Mouse (Mus musculus): ENCODE results near the gene B3galnt1. TPM values are rescaled to one million over a fixed set of nuclear protein-coding genes. Genes with fewer than 3 reads are reported as not detected.

The B3galnt1 gene
- total and polyA plus RNA-seq, 3 experiments, result 1.6 to 2.3 (median 2.0) TPM

DNA sequence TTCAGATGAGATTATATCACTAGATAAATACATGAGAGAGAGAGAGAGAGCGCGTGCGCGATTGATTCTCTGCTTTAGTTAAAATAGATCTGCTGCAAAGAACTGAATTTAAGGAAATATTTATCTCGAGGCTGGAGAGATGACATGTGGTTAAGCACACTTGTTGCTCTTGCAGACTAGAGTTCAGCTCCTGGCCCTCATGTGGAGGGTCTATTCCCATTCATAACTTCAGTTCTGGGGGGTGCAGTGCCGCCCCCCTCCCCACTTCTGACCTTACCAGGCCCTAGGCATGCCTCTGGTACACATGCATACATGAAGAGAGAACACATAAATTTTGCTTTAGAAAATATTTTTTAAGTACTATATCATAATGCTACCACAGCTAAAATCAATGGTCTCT lies 1.5 kb downstream of the B3galnt1 start:
- 92% methylated on average over 6 of the region's 6 CpGs for WGBS
- Histone ChIP-seq H3K79me2 (replicated peaks; ENCODE audit: control insufficient read depth, insufficient read depth, low read length) (no peaks in the 10 kb centered on the region), H3K27me3 (ENCODE audit: control insufficient read depth, insufficient read depth, low read length) (peaks cover 2% of the 10 kb centered on the region; the same call in 1 of the 2 replicates), H3K9ac (ENCODE audit: low read depth, low read length) (no peak overlapping the region), H3K4me1 (ENCODE audit: control insufficient read depth, insufficient read depth, low read length) (no peaks in the 10 kb centered on the region), H3K36me3 (ENCODE audit: control insufficient read depth, insufficient read depth, low read length) (no peaks in the 10 kb centered on the region), H3K4me3 (no peak overlapping the region), H3K27ac (no peak overlapping the region)
- intact Hi-C loops (cut with DNase I), result loop anchor here (2.0 kb wide), 1 partner anchor 38 kb away; no protein-coding TSS in a partner anchor
- DNase-seq, result no peak
- no peak for TF ChIP-seq CTCF (IDR thresholded peaks at IDR 0.05)
- no peak for TF ChIP-seq EP300 (IDR thresholded peaks at IDR 0.05; ENCODE audit: insufficient read depth, low read depth, low read length)
- no peak for TF ChIP-seq POLR2A (IDR thresholded peaks at IDR 0.05; ENCODE audit: insufficient read depth, low read depth, low read length)

DNA sequence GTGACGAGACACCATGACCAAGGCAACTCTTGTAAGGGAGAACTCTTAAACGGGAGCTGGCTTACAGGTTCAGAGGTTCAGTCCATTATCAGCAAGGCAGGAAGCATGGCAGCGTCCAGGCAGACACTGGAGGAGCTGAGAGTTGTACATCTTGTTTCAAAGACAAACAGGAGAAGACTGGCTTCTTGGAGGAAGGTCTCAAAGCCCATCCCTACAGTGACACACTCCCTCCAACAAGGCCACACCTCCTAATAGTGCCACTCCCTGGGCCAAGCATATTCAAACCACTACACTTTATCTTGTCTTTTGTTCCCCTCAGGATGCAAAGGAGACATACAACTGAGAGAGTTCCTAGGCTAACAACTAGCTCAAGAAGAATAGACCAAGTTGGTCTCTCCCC lies 2.6 kb downstream of the B3galnt1 start:
- H3K9ac ChIP-seq (ENCODE audit: low read depth, low read length), result no peak overlapping the region
- DNase-seq, result no peak
- TF ChIP-seq POLR2A (IDR thresholded peaks at IDR 0.05; ENCODE audit: insufficient read depth, low read depth, low read length), result no peak
- TF ChIP-seq EP300 (IDR thresholded peaks at IDR 0.05; ENCODE audit: insufficient read depth, low read depth, low read length), result no peak
- no peak for TF ChIP-seq CTCF (IDR thresholded peaks at IDR 0.05)
- no peak overlapping the region for H3K4me3 ChIP-seq
- H3K27me3 ChIP-seq (ENCODE audit: control insufficient read depth, insufficient read depth, low read length), result peaks cover 2% of the 10 kb centered on the region; the same call in 1 of the 2 replicates
- no peaks in the 10 kb centered on the region for H3K79me2 ChIP-seq (replicated peaks; ENCODE audit: control insufficient read depth, insufficient read depth, low read length)
- H3K4me1 ChIP-seq (ENCODE audit: control insufficient read depth, insufficient read depth, low read length), result no peaks in the 10 kb centered on the region
- WGBS, result 67% methylated on average over 3 of the region's 3 CpGs
- H3K27ac ChIP-seq, result no peak overlapping the region
- intact Hi-C loops (cut with DNase I), result loop anchor here (2.0 kb wide), 1 partner anchor 37 kb away; no protein-coding TSS in a partner anchor
- H3K36me3 ChIP-seq (ENCODE audit: control insufficient read depth, insufficient read depth, low read length), result no peaks in the 10 kb centered on the region

DNA sequence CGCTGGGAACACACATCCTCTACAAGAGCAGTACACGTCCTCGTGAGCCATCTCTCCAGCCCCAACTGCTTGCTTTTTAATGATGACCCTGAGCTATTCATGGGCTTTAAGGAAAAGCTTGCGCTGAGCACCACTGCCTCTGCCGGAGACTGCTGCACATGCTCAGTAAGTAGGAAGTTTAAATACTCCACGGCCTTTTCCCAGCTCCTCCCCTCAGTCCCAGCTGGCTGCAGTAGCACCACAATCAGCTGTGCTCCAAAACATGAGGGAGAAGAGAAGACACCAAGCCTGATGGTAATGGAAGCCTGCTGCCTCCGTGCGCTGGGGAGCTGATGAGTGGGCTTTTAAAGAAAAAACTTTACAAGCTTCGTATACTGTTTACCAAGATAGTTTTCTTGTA lies 4.7 kb downstream of the B3galnt1 start:
- 63% methylated on average over 9 of the region's 9 CpGs for WGBS

DNA sequence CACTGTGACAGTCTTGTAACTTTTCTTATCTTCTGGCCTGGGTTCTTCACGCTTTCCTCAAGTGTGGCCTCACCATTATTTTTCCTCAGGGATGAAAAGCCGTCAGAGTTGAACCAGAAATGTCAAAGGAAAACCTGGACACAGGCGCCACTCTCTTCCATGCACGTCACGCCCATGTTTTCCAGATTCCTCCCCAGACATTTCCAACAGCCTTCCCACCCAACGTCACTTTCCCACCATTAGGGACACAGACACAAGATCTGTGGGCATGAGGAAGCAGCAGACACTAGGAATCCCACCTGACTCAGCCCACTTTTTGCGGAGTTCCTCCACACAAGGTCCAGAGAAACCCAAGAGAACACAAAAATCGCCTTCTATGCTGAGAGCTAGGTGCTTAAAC lies 5.3 kb downstream of the B3galnt1 start:
- H3K9ac ChIP-seq (ENCODE audit: low read depth, low read length), result no peak overlapping the region
- intact Hi-C loops (cut with DNase I), result no loop called here
- 89% methylated on average over 8 of the region's 8 CpGs for WGBS

More for the DNA sequence above, 4.7 kb downstream of the B3galnt1 start:
- Histone ChIP-seq H3K4me3 (no peak overlapping the region), H3K4me1 (ENCODE audit: control insufficient read depth, insufficient read depth, low read length) (no peaks in the 10 kb centered on the region), H3K9ac (ENCODE audit: low read depth, low read length) (no peak overlapping the region), H3K27me3 (ENCODE audit: control insufficient read depth, insufficient read depth, low read length) (peaks cover 2% of the 10 kb centered on the region; the same call in 1 of the 2 replicates), H3K27ac (no peak overlapping the region), H3K79me2 (replicated peaks; ENCODE audit: control insufficient read depth, insufficient read depth, low read length) (no peaks in the 10 kb centered on the region), H3K36me3 (ENCODE audit: control insufficient read depth, insufficient read depth, low read length) (no peaks in the 10 kb centered on the region)
- intact Hi-C loops (cut with DNase I), result no loop called here
- no peak for DNase-seq
- no peak for TF ChIP-seq EP300 (IDR thresholded peaks at IDR 0.05; ENCODE audit: insufficient read depth, low read depth, low read length)
- no peak for TF ChIP-seq POLR2A (IDR thresholded peaks at IDR 0.05; ENCODE audit: insufficient read depth, low read depth, low read length)
- no peak for TF ChIP-seq CTCF (IDR thresholded peaks at IDR 0.05)

DNA sequence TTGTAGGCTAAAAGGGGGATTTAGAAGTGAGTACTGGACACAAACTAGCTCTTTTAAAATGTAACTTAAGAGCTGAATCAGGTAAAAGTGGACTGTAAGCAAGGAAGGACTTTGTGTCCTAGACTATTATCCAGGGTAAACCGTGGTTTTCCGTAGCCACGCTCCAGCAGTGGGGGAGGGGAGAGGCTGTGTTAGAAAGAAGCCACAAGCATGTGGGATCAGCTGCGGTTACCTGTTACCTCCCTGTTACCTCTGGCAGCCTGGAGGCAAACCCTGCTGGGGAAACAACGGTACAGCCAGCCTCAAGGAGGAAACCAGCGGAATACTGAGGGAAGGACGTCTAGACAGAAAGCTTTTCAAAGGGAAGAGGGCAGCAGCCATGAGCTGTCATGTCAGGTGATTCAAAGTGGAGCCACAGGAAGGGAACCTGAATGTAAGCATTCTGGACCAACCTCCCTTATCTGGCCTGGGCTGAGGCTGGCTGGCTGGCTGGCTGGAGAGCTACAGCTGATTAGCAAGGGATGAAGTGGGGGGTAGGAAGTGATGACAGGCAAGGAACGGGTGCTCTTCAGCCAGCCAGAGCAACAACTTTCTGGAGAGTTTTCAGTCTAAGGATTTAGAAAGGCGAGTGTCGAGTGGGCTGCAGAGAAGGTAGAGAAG lies 10.5 kb downstream of the B3galnt1 start:
- WGBS, result 32% methylated on average over 10 of the region's 10 CpGs
- Histone ChIP-seq H3K79me2 (replicated peaks; ENCODE audit: control insufficient read depth, insufficient read depth, low read length) (no peaks in the 10 kb centered on the region), H3K4me3 (no peak overlapping the region), H3K9ac (ENCODE audit: low read depth, low read length) (no peak overlapping the region), H3K4me1 (ENCODE audit: control insufficient read depth, insufficient read depth, low read length) (no peaks in the 10 kb centered on the region), H3K27ac (no peak overlapping the region), H3K36me3 (ENCODE audit: control insufficient read depth, insufficient read depth, low read length) (no peaks in the 10 kb centered on the region), H3K27me3 (ENCODE audit: control insufficient read depth, insufficient read depth, low read length) (no peaks in the 10 kb centered on the region)
- DNase-seq, result no peak
- intact Hi-C loops (cut with DNase I), result no loop called here
- no peak for TF ChIP-seq EP300 (IDR thresholded peaks at IDR 0.05; ENCODE audit: insufficient read depth, low read depth, low read length)
- TF ChIP-seq POLR2A (IDR thresholded peaks at IDR 0.05; ENCODE audit: insufficient read depth, low read depth, low read length), result no peak
- TF ChIP-seq CTCF (IDR thresholded peaks at IDR 0.05), result no peak

More for the DNA sequence above, 5.3 kb downstream of the B3galnt1 start:
- no peaks in the 10 kb centered on the region for H3K4me1 ChIP-seq (ENCODE audit: control insufficient read depth, insufficient read depth, low read length)
- no peaks in the 10 kb centered on the region for H3K79me2 ChIP-seq (replicated peaks; ENCODE audit: control insufficient read depth, insufficient read depth, low read length)
- DNase-seq, result no peak
- TF ChIP-seq EP300 (IDR thresholded peaks at IDR 0.05; ENCODE audit: insufficient read depth, low read depth, low read length), result no peak
- no peak for TF ChIP-seq CTCF (IDR thresholded peaks at IDR 0.05)
- H3K4me3 ChIP-seq, result no peak overlapping the region
- H3K27ac ChIP-seq, result no peak overlapping the region
- no peaks in the 10 kb centered on the region for H3K27me3 ChIP-seq (ENCODE audit: control insufficient read depth, insufficient read depth, low read length)
- no peaks in the 10 kb centered on the region for H3K36me3 ChIP-seq (ENCODE audit: control insufficient read depth, insufficient read depth, low read length)

DNA sequence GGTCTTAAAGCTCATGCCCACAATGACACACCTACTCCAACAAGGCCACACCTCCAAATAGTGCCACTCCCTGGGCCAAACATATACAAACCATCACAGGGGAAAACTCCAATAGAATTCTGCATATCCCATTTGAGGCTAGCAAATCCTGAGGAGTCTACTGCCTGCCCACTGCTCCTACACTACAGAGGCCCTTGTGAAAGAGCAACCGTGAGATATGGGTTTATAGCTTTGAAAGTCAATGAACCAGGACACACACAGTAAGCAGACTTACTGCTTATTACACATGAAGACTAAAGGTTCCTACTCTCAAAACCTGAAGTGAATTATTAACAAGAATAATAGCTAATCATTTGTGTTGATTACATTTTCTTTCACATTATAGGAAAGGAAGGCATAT lies 15.0 kb downstream of the B3galnt1 start:
- intact Hi-C loops (cut with DNase I), result no loop called here

More for the DNA sequence above, 15.0 kb downstream of the B3galnt1 start:
- Histone ChIP-seq H3K27ac (no peak overlapping the region), H3K4me3 (no peak overlapping the region), H3K4me1 (ENCODE audit: control insufficient read depth, insufficient read depth, low read length) (no peaks in the 10 kb centered on the region), H3K27me3 (ENCODE audit: control insufficient read depth, insufficient read depth, low read length) (no peaks in the 10 kb centered on the region), H3K79me2 (replicated peaks; ENCODE audit: control insufficient read depth, insufficient read depth, low read length) (no peaks in the 10 kb centered on the region), H3K36me3 (ENCODE audit: control insufficient read depth, insufficient read depth, low read length) (no peaks in the 10 kb centered on the region), H3K9ac (ENCODE audit: low read depth, low read length) (no peak overlapping the region)
- no peak for TF ChIP-seq EP300 (IDR thresholded peaks at IDR 0.05; ENCODE audit: insufficient read depth, low read depth, low read length)
- no peak for TF ChIP-seq CTCF (IDR thresholded peaks at IDR 0.05)
- no peak for TF ChIP-seq POLR2A (IDR thresholded peaks at IDR 0.05; ENCODE audit: insufficient read depth, low read depth, low read length)
- no peak for DNase-seq
- 93% methylated on average over 1 of the region's 1 CpGs for WGBS

Measured in heart, adult 2 months (tissue).